Mouse (Mus musculus): ENCODE data around the gene Olfr1305.

Gene Olfr1305

GRCm38 (mm10) chr2:111877049-111877448, at the start of gene Olfr1305:
Olfr1305 (minus strand) TSS chr2:111877149.
- DNase-seq (ENCODE audit: extremely low read depth, low read depth, low spot score), result no peak

- DNase-seq (ENCODE audit: extremely low read depth, low read depth, low spot score), result no peak
Observed at GRCm38 (mm10) chr2:111916171-111916570, 39.2 kb upstream of the Olfr1305 start, which contains the start of gene Olfr1306. Olfr1306 (minus strand) TSS chr2:111916271.

- DNase-seq (ENCODE audit: extremely low read depth, low read depth, low spot score), result no peak
Observed at GRCm38 (mm10) chr2:111820240-111820639, 56.7 kb downstream of the Olfr1305 start, which contains the start of gene Olfr1303. Olfr1303 (minus strand) TSS chr2:111820340.

Data from fat pad, adult 2 months (tissue).